Mouse (Mus musculus) erythroblast, embryonic 14.5 days (primary cell): ENCODE data around the gene Scaf4. TPM values are rescaled to one million over a fixed set of nuclear protein-coding genes. Genes with fewer than 3 reads are reported as not detected.

Experiments used
- H3K27me3 ChIP-seq: 2 replicates; pipeline ENCODE4 v1.6.1; 2012; ENCODE audit warnings: inconsistent platforms; ENCODE audit not compliant: control insufficient read depth
- H3K36me3 ChIP-seq: 2 replicates; pipeline ENCODE4 v1.6.1; 2012; ENCODE audit warnings: mild to moderate bottlenecking, inconsistent platforms; ENCODE audit not compliant: control insufficient read depth
- H3K4me1 ChIP-seq: 2 replicates; pipeline ENCODE4 v1.6.1; 2012; ENCODE audit warnings: inconsistent platforms; ENCODE audit not compliant: control insufficient read depth
- H3K4me3 ChIP-seq: replicated peaks from 2 replicates; pipeline ENCODE3; 2012; ENCODE audit warnings: moderate library complexity, mild to moderate bottlenecking, inconsistent platforms
- H3K9me3 ChIP-seq: 2 replicates; pipeline ENCODE4 v1.6.1; 2012; ENCODE audit warnings: low read length, inconsistent platforms, mixed read lengths; ENCODE audit not compliant: control insufficient read depth
- GATA1 ChIP-seq: IDR thresholded peaks from 2 replicates; pipeline ENCODE4 v1.6.1; 2012; ENCODE audit warnings: low read length, inconsistent platforms, mixed read lengths
- TAL1 ChIP-seq: IDR thresholded peaks from 3 replicates; pipeline ENCODE4 v1.6.1; 2012; ENCODE audit warnings: low read length, inconsistent platforms, mixed read lengths
- polyA plus RNA-seq: library from polyadenylated mRNA; stranded (reverse); fragments of >175 nt; gene quantifications from 2 replicates; pipeline ENCODE4 v1.2.3, GENCODE M21; 2012

Gene Scaf4
- polyA plus RNA-seq, 1 experiment: 6.0 TPM

GRCm38 (mm10) chr16:90280989-90281388 lies 3.3 kb downstream of the Scaf4 start:
- Histone ChIP-seq H3K4me1 (peaks cover 66% of the 10 kb centered on the region), H3K36me3 (peaks cover 19% of the 10 kb centered on the region), H3K9me3 (no peaks in the 10 kb centered on the region), H3K27me3 (peaks cover 3% of the 10 kb centered on the region; the same call in 1 of the 2 replicates), H3K4me3 (no peak overlapping the region)
- TF ChIP-seq GATA1: no peak
- no peak for TF ChIP-seq TAL1

- Histone ChIP-seq H3K4me3 (no peak overlapping the region), H3K27me3 (peaks cover 3% of the 10 kb centered on the region; the same call in 1 of the 2 replicates), H3K36me3 (peaks cover 22% of the 10 kb centered on the region), H3K9me3 (no peaks in the 10 kb centered on the region), H3K4me1 (peaks cover 68% of the 10 kb centered on the region)
- TF ChIP-seq TAL1 (no peak), GATA1 (no peak)
Observed at GRCm38 (mm10) chr16:90280515-90280914, 3.8 kb downstream of the Scaf4 start.

GRCm38 (mm10) chr16:90279058-90279457 lies 5.2 kb downstream of the Scaf4 start:
- Histone ChIP-seq H3K4me1 (peaks cover 59% of the 10 kb centered on the region), H3K9me3 (no peaks in the 10 kb centered on the region), H3K27me3 (no peaks in the 10 kb centered on the region), H3K36me3 (peaks cover 25% of the 10 kb centered on the region), H3K4me3 (peak overlapping the region; percentile 28)
- TF ChIP-seq TAL1 (no peak), GATA1 (no peak)

DNA sequence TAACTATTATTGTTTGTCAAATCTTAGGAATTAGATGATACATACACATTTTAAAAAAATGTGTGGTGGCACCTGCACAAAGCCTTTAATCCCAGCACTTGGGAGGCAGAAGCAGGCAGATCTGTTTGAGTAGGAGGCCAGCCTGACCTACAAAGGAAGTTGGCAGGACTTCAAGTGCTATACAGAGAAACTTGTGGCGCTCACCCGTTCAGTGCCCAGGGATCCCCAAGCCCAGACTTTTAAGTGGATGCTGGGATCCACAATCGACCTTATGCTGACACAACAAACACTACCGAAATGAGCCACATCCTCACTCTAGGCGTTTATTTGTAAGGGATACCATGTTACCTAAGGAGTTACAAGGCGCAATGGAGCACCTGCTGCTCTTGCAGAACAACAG lies 8.8 kb downstream of the Scaf4 start:
- TF ChIP-seq TAL1: no peak
- TF ChIP-seq GATA1: no peak
- peaks cover 18% of the 10 kb centered on the region for H3K36me3 ChIP-seq
- H3K9me3 ChIP-seq: no peaks in the 10 kb centered on the region
- no peaks in the 10 kb centered on the region for H3K27me3 ChIP-seq
- H3K4me3 ChIP-seq: no peak overlapping the region
- peaks cover 38% of the 10 kb centered on the region for H3K4me1 ChIP-seq

DNA sequence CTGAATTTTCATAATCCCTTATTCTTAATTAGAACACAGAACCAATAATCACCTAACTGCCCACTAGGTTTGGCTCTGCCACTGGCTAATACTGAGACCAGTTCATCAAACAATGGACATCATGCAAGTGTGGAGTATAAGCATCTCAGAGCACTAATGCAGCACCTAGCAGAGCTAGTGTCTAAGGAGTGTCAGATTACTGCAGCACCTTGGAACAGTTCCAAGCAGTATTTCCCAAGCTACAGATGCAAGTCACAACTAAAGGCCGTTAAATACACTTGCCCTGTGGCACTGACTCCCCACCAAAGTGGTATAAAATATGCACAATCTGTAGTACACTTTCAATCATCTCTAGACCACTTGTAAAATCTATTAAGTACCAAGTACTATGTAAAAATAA lies 17.7 kb downstream of the Scaf4 start:
- Histone ChIP-seq H3K4me3 (no peak overlapping the region), H3K4me1 (peaks cover 66% of the 10 kb centered on the region)
- TF ChIP-seq TAL1 (no peak), GATA1 (no peak)

GRCm38 (mm10) chr16:90265106-90265505 lies 19.2 kb downstream of the Scaf4 start:
- Histone ChIP-seq H3K4me1 (peaks cover 62% of the 10 kb centered on the region), H3K9me3 (no peaks in the 10 kb centered on the region), H3K36me3 (peaks cover 37% of the 10 kb centered on the region), H3K27me3 (no peaks in the 10 kb centered on the region), H3K4me3 (no peak overlapping the region)
- no peak; the same call in 2 of the 3 replicates for TF ChIP-seq TAL1
- peak; percentile 27; the same call in 1 of the 2 replicates for TF ChIP-seq GATA1

More for the DNA sequence above, 17.7 kb downstream of the Scaf4 start:
- peaks cover 25% of the 10 kb centered on the region for H3K36me3 ChIP-seq
- no peaks in the 10 kb centered on the region for H3K27me3 ChIP-seq
- no peaks in the 10 kb centered on the region for H3K9me3 ChIP-seq

- Histone ChIP-seq H3K9me3 (no peaks in the 10 kb centered on the region), H3K36me3 (peaks cover 44% of the 10 kb centered on the region), H3K4me1 (peaks cover 58% of the 10 kb centered on the region), H3K4me3 (peak overlapping the region; percentile 28), H3K27me3 (no peaks in the 10 kb centered on the region)
- TF ChIP-seq TAL1 (peak; percentile 36; the same call in 1 of the 3 replicates), GATA1 (no peak)
Observed at GRCm38 (mm10) chr16:90264021-90264420, 20.3 kb downstream of the Scaf4 start.

DNA sequence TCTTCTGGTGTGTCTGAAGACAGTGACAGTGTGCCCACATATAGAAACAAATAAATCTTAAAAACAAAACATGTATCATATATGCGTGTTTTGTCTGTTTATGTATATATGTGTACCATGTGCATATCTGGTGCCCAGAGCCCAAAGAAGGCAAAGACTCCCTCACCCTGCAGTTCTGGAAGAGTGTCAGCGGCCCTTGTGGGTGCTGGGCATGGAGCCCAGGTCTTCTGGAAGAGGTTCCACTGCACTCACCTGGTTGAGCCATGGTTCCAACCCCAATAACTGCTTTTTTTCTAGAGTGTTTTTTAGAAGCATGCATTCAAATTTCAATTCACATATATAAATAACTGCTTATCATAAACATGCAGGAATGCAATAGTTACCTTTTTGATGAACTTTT lies 22.5 kb downstream of the Scaf4 start:
- no peak for TF ChIP-seq GATA1
- TF ChIP-seq TAL1: no peak
- Histone ChIP-seq H3K4me3 (no peak overlapping the region), H3K36me3 (peaks cover 63% of the 10 kb centered on the region), H3K27me3 (no peaks in the 10 kb centered on the region), H3K9me3 (no peaks in the 10 kb centered on the region), H3K4me1 (peaks cover 39% of the 10 kb centered on the region)

DNA sequence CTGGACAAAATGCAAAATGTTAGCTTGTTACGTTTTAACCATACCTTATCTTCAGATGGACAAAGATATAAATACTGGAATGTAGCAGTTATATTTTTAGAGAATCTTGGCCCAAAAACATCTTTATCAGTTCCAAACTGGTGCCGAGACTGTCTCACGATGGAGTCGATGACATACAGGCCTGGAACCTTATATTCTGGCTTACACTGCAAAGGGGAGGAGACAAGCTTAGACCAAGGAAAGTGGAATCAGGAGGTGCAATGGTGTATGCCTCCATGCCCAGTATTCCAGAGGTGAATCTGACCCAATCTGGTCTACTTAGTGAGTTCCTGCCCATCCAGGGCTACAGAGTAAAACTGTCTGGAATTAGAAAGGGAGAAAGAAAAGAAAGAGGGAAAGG lies 24.2 kb downstream of the Scaf4 start:
- Histone ChIP-seq H3K4me3 (no peak overlapping the region), H3K4me1 (peaks cover 24% of the 10 kb centered on the region), H3K36me3 (peaks cover 75% of the 10 kb centered on the region), H3K9me3 (no peaks in the 10 kb centered on the region), H3K27me3 (no peaks in the 10 kb centered on the region)
- no peak for TF ChIP-seq GATA1
- no peak for TF ChIP-seq TAL1

DNA sequence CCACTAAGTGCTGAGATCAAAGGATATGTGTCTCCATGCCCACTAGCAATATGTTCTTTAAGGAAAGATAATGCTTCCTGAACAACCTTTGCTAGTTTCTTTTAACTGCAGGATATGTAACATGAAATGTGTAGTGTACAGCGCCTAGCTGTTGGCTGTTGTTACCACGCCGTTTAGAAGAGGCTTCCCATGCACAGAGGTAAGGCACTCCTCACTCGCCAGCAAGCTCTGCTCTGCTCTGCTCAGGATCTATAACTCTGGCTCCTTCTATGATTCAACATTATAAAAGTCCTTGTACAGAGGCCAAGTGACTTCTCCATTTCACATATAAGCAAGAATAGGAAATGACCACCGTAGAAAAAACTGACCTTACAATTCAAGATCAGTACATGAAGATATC lies 24.7 kb downstream of the Scaf4 start:
- Histone ChIP-seq H3K27me3 (no peaks in the 10 kb centered on the region), H3K36me3 (peaks cover 80% of the 10 kb centered on the region), H3K4me3 (no peak overlapping the region), H3K9me3 (no peaks in the 10 kb centered on the region), H3K4me1 (peaks cover 20% of the 10 kb centered on the region)
- TF ChIP-seq GATA1 (no peak), TAL1 (no peak)
